Mouse (Mus musculus) embryo, embryonic 10 days (tissue): ENCODE data around the gene Sult1c1.
"Not testable (repeated sequence)": the region's sequence is repeated elsewhere in the genome, so short reads cannot be mapped to it uniquely, and the experiment has no call there.

Source experiments
- DNase-seq: peaks from one replicate; pipeline ENCODE4 v3.0.0-alpha.2; 2015; ENCODE audit warnings: low spot score

The Sult1c1 gene

DNA sequence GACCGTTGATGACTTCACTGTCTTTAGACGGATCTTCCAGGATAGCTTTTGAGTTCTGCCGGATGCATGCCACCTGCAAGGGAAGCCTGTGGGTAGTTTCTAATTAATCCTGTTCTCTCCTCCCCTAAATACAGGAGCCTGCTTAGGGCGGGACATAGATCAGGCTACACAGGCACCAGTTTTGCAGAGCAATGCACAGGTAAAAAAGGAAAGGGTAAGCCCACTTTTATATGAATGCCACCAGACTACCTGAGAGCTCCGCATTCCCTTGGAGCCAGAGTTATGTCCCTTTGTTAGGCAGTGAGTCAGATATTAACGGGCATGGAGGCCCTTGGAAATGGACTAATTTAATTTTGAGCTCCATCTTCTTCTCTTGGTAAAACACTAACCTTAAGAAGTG, at the start of gene Sult1c1:
Gene Sult1c1 (minus strand): TSS at position 101 of the 400 bp plus-strand sequence.
- no peak for DNase-seq

DNA sequence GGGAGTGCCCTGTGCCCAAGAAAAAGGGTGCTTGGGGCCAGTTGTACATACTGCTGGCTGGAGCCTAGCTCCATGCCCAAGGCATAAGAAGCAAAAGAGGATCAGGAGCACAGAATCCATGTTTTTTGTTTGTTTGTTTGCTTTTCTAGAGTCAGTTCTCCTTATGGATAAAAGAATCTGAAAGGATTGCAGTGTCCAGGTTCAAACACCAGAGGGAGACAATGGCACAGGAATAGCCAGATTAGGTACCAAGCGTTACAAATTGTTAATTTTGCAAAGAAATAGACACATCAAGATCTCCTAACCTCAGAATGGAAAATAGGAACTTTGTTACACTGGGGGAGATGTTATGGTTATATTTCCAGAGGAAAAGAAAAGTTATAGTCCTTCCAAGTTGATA, 23.7 kb upstream of the Sult1c1 start:
- peak; percentile 46 for DNase-seq

DNA sequence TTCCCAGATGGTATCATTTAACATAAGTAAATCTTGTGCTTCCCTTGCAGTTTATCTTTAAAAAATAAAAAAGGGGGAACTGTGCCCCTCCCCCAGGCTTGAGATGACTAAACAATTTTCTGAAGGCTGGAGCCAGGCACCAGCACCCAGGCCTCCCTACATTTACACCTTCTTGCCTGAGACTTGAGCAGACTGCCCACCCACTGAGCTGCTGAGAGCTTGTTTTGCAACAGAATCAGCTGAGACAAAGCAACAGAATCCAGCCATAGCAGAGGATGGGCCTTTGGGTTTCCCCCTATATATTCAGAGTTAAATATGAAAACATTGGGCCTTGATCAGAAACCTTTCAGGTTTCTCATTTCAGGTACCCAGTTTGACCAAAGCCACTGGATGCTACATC, 20.7 kb upstream of the Sult1c1 start:
- DNase-seq, result no peak

DNA sequence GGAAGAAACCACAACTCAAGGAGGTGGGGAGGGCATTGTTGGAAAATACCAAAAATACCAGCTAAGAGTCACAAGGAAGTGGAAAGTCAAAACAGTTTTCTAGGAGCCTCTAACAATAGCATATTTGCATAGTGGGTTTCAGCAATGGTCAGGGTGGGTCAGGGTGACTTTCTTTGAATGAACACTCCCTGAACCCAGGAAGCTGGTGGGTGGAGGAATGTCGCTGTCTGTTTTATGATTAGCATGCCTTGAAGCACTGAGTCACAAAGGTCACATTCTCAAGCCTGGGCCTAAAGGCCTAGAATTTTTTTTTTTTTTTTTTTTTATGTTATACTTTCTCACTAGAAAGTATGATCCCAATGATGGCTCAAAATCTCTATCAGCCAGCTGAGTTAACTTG, 20.1 kb upstream of the Sult1c1 start:
- DNase-seq, result not testable (repeated sequence)

DNA sequence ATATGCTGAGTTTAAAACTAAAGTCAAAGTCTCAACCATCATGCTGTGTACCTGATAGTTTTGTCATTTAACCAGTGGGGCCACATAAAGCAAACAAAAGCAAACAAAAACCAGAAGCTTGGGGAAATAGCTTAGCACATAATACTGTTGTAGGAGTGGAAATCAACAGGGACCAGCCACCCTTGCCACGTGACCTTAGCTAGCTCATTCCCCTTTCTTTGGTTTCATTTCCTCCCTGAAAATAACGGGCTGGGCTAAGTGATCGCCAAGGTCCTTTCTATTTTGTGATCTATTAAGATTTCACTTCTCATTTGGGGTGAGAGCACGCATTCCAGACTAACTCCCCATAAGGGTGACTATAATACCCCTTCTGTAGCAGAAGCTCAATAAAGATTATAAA, 13.0 kb upstream of the Sult1c1 start:
- no peak for DNase-seq

DNA sequence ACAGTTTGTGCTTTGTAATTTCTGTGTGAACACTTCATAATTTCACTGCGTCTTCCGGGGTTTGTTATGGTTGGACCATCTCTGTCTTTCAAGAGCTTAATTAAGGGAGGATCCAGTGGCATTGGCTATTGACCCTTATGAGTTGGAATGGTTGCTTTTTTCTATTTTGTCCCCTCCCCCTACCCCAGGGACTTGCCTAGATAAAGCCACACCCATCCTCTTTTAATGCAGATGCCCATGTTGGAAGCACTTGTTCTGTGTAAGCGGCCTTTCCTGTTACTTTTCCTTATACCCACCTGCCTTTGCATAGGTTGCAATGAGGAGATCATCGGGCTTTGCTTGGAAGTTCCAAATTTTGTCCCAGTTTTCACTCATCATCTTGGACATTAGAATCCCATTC, 16.9 kb downstream of the Sult1c1 start:
- no peak for DNase-seq

DNA sequence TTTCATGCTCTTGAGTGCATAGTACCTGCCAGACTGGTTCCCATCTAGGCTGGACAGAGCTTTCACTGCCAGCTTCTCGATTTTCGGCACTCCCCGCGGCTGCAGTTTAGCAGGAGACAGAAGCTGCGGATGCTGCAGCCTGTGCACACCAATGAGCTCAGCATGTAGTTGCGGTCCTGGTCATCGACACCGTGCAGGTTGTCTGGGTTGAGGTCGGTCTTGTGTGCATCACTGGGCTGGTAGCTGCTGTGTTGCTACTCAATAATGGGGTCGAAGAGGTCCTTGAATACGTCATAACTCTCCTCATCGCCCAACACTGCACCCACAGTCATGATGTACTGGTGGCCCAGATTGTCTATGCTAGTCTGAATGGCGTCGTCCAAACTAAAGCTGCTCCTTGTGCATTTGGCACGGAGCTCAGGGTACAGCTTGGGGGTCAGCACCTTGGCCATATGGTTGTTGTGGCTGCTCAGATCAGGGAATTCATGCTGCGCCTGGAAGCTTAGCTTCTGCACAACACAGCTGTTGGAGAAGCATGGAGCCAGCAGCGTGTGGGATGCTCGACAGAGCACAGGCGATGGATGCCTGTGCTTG, 48.8 kb downstream of the Sult1c1 start:
- DNase-seq, result no peak

DNA sequence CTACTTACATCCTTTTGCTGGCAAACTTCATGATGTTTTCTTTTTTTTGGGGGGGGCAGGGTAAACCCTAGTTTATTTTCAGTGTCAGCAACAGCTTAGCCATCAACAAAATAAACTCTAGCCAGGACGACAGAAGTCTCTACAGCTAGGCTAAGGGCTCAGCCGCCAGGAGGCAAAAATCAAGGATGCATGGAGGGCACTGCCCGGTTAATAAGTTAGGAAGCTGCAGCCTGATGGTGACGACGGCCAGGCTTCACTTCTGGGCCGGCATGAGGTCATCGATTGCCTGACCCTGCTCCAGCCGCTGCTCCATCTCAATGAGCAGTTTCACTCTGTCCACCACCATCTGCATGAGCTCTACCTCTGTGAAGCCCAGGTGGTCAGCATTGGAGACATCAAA, 49.7 kb downstream of the Sult1c1 start:
- no peak for DNase-seq
